Mouse (Mus musculus): ENCODE results near the gene Hsdl2.

DNA sequence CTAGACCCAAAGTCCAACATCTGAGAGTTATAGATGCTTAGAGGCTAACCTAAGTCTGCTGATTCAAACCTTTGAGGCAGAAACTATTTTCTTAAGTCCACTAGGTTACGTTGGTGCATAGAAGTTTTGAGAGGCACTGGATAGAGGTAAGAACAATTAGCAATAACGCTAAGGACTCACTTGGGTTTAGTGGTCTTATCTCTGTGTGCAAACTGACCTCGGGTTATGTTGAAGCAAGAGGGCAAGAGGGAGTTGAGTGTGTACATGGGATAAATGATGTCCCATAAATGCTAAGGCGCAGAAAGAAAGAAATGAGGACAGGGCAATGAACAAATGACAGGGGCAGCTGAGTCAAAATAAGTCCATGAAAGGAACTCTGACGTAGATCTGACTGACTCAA is 67.8 kb downstream of the Hsdl2 start:
- TF ChIP-seq POLR2A (IDR thresholded peaks at IDR 0.05; ENCODE audit: control insufficient read depth, extremely low read depth, insufficient read depth, low read length, poor library complexity) (no peak), CTCF (IDR thresholded peaks at IDR 0.05; ENCODE audit: borderline replicate concordance, control insufficient read depth, extremely low read depth, insufficient read depth, low read length, poor library complexity) (no peak)

All from thymus, adult 2 months (tissue).